Mouse (Mus musculus) spleen, adult 2 months (tissue): Measurements from ENCODE around the gene Hbb-bh1. TPM values are rescaled to one million over a fixed set of nuclear protein-coding genes. Genes with fewer than 3 reads are reported as not detected.
"Not testable (repeated sequence)": the region's sequence is repeated elsewhere in the genome, so short reads cannot be mapped to it uniquely, and the experiment has no call there.

ENCODE experiments used
- DNase-seq, 2 experiments: peaks; one replicate each; pipeline versions ENCODE4 v3.0.0 to v3.0.0-alpha.2; 2012 to 2021; ENCODE audit warnings: low spot score in 2 of 2, low read depth in 1 of 2
- H3K27ac ChIP-seq: fragments of 200-500 bp; 2 replicates; pipeline ENCODE4 v1.5.1; 2012; ENCODE audit warnings: low read length, inconsistent platforms; ENCODE audit not compliant: insufficient read depth
- H3K27me3 ChIP-seq: fragments of 200-500 bp; 2 replicates; pipeline ENCODE4 v1.6.1; 2012; ENCODE audit warnings: mild to moderate bottlenecking, moderate library complexity, low read length, inconsistent platforms; ENCODE audit not compliant: control insufficient read depth, insufficient read depth
- H3K36me3 ChIP-seq: fragments of 200-500 bp; 2 replicates; pipeline ENCODE4 v1.6.1; 2012; ENCODE audit warnings: mild to moderate bottlenecking, low read length, inconsistent platforms; ENCODE audit not compliant: control insufficient read depth, insufficient read depth
- H3K4me1 ChIP-seq: fragments of 200-500 bp; 2 replicates; pipeline ENCODE4 v1.6.1; 2011; ENCODE audit warnings: inconsistent platforms; ENCODE audit not compliant: control insufficient read depth, insufficient read depth, insufficient read length
- H3K4me3 ChIP-seq: fragments of 200-500 bp; 2 replicates; pipeline ENCODE4 v1.5.1; 2011; ENCODE audit warnings: mild to moderate bottlenecking, inconsistent platforms; ENCODE audit not compliant: insufficient read depth, insufficient read length; ENCODE audit errors: extremely low read depth
- CTCF ChIP-seq: fragments of 200-500 bp; IDR thresholded peaks from 2 replicates; pipeline ENCODE4 v1.5.1; 2011; ENCODE audit warnings: mild to moderate bottlenecking, inconsistent platforms; ENCODE audit not compliant: insufficient read depth, insufficient read length, insufficient replicate concordance; ENCODE audit errors: extremely low read depth
- POLR2A ChIP-seq: fragments of 200-500 bp; IDR thresholded peaks from 2 replicates; pipeline ENCODE4 v1.6.1; 2011; ENCODE audit warnings: low read depth, low read length, inconsistent platforms
- WGBS: fragments of 180-500 bp; shearing (Covaris S2); methylation state at CpG from one replicate; pipeline ENCODE4 v1.1.7; 2018; 5-methylcytosine and 5-hydroxymethylcytosine counted together
- polyA plus RNA-seq: library from polyadenylated mRNA; depleted of rRNA; stranded (reverse); fragments of >200 nt; gene quantifications from 2 replicates; pipeline ENCODE4 v1.2.3, GENCODE M21; 2012

Hbb-bh1 gene
- polyA plus RNA-seq, 1 experiment: 0.15 TPM

DNA sequence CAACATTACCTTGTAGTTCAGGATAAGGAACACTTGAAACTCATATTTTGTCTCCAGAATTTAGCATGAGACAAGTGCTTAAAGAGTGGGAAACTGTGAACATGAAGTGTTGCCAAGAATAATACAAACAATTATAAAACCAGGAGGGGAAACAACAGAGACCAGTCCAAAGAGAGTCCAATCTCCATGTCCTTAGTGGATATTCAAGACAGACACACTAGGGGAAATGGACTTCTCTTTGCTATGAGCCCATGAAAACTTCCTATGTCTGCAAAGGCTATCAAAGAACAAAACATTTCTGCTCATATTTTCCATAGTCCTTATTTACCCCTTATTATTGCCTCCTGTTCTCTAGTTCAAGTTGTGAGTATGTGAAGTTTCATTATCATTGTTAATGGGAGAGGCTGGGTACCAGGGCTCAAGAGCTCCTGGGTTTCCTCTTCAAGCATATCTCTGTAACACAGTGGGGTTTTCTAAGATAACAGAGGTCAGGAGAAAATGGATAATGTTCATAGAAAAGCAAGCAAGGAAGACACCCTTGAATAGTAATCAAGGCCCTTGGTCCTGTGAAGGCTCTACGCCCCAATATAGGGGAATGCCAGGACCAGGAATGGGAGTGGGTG, 31.6 kb downstream of the Hbb-bh1 start:
- peaks cover 10% of the 10 kb centered on the region for H3K4me1 ChIP-seq
- no peak for TF ChIP-seq CTCF
- TF ChIP-seq POLR2A: no peak
- WGBS: 89% methylated on average over 1 of the region's 1 CpGs
- no peak for DNase-seq
- no peaks in the 10 kb centered on the region for H3K36me3 ChIP-seq
- no peak overlapping the region for H3K27ac ChIP-seq
- no peaks in the 10 kb centered on the region for H3K27me3 ChIP-seq
- no peak overlapping the region; the same call in 1 of the 2 replicates for H3K4me3 ChIP-seq

DNA sequence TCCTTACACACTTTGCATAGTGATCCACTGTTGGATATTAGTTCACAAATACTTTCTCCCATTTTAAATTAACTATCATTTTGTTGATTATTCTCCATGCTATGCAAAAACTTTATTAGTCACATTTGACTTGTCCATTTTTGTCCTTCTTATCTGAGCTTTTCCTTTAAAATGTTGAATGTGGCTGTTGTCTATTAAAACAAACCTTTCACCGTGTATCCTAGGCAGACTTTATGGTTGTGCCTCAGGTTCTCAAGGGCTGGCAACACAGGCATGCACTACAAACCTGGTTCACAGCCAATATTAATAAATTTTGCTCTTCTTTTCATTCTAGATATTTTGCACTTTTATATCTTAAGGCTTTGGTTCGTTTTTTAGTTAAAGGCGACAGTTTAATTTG, 32.2 kb downstream of the Hbb-bh1 start:
- TF ChIP-seq POLR2A (no peak), CTCF (no peak)
- Histone ChIP-seq H3K4me1 (peaks cover 10% of the 10 kb centered on the region), H3K4me3 (no peak overlapping the region), H3K27ac (no peak overlapping the region), H3K36me3 (no peaks in the 10 kb centered on the region), H3K27me3 (no peaks in the 10 kb centered on the region)
- WGBS: 88% methylated on average over 3 of the region's 3 CpGs
- DNase-seq: no peak

DNA sequence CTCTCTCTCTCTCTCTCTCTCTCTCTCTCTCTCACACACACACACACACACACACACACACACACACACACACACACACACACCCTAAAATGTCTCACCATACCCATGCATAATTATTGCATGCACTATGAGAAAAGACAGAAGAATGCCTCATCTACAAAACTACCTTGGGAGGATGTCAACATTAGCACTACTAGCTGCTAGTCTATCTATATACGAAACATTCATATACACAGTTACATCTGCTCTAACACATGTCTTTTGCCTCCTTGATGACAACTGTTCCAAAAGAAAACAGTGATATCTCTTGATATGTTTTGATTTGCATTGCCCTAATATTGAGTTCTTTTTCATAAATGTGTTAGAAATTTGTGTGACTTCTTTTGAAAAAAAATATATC, 32.7 kb downstream of the Hbb-bh1 start:
- no peaks in the 10 kb centered on the region for H3K27me3 ChIP-seq
- peaks cover 8% of the 10 kb centered on the region for H3K4me1 ChIP-seq
- H3K27ac ChIP-seq: no peak overlapping the region
- 77% methylated on average over 1 of the region's 1 CpGs for WGBS
- no peak overlapping the region for H3K4me3 ChIP-seq
- TF ChIP-seq POLR2A (no peak), CTCF (no peak)
- H3K36me3 ChIP-seq: no peaks in the 10 kb centered on the region
- no peak for DNase-seq

DNA sequence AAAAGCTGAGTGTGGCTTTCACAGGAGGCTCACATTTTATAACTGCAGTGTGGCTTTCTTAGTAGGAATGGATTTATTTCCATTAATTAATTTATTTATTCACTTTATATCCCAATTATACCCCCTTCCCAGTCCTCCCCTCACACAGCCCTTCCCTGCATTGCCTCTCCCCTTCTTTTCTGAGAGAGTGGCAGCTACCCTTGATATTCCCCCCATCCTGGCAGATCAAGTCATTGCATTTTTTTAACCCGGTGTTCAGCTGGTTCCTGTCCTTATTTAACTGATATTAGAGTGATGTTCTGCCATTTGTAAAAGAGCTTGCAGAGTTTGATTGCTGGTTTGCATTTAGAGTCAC, 33.2 kb downstream of the Hbb-bh1 start:
- no peak overlapping the region for H3K27ac ChIP-seq
- no peaks in the 10 kb centered on the region for H3K27me3 ChIP-seq
- no peak for DNase-seq
- TF ChIP-seq CTCF (no peak), POLR2A (no peak)
- no peaks in the 10 kb centered on the region for H3K36me3 ChIP-seq
- peaks cover 6% of the 10 kb centered on the region for H3K4me1 ChIP-seq
- H3K4me3 ChIP-seq: no peak overlapping the region
- 40% methylated on average over 1 of the region's 1 CpGs for WGBS

DNA sequence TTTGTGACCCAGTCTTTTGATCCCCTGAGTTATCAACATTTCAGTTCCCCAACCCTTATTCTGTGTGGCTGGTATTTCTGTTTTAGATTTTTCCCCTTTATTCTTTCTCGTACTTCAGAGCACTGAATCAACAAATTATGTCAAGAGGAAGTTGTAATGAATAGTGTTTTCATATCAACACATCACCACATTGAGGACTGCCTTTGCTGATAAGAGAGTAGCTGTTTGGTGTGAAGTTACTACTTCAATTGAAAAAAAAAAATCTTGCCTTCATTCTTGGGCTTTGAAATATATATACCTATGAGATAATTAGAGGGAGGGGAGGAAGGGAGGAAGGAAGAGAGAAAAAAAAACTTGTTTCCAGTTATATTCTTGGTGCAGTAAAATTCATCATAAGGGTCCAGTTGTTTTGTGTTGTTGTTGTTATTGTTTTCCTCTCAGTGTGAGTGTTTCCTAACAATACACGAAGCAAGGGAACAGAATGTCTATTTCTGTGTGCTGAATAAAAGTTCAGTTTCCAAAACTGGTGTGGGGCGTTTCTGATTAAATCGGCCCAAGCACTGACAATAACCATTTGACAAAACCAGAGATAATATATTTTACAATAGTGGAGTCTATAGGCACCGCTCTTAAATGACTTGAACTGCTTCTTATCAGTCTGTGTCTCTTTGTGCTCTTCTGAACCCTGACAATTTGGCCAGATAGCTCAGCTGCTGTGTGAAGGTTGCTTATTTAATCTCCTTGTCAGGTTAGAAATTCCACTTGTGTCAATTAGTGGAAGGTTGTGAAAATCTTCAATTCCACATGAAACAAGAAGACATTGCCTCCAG, 33.8 kb downstream of the Hbb-bh1 start:
- DNase-seq: no peak
- TF ChIP-seq CTCF: no peak
- no peak for TF ChIP-seq POLR2A
- H3K4me1 ChIP-seq: peaks cover 6% of the 10 kb centered on the region
- no peaks in the 10 kb centered on the region for H3K27me3 ChIP-seq
- H3K4me3 ChIP-seq: no peak overlapping the region
- WGBS: 39% methylated on average over 5 of the region's 5 CpGs
- no peaks in the 10 kb centered on the region for H3K36me3 ChIP-seq
- no peak overlapping the region for H3K27ac ChIP-seq

DNA sequence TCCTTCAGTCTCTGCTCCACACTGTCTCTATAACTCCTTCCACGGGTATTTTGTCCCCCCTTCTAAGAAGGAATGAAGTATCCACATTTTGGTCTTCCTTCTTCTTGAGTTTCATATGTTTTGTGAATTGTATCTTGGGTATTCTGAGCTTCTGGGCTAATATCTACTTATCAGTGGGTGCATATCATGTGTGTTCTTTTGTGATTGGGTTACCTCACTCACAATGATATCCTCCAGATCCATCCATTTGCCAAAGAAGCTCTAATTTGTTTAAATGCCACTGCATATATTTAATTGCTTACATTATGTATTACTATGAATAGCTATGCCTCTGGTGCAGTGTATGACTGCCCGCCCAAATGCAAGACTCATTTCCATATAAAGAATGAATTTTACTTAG, 34.8 kb downstream of the Hbb-bh1 start:
- not testable (repeated sequence) for H3K4me3 ChIP-seq, H3K4me1 ChIP-seq, H3K27me3 ChIP-seq, H3K27ac ChIP-seq, DNase-seq, H3K36me3 ChIP-seq
- 80% methylated on average over 2 of the region's 2 CpGs for WGBS

DNA sequence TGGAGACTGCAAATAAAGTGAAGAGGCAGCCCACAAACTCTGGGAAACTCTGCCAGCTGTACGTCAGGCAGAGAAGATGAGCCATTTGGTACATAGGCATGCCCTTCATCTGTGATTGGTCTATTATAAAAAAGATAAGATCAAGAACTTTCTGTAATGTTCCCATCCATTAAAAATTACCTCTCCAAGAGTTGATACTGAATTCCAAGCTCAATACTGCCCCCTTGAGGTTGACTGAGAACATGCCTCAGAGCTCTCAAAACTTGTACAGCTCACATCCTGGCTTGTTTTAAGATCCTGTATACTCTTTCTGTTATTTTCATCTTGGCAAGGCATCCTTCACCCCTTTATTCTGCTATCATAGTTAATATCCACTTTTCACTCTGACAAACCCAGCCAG, 36.1 kb downstream of the Hbb-bh1 start:
- no peak overlapping the region for H3K27ac ChIP-seq
- no peak for DNase-seq
- no peaks in the 10 kb centered on the region for H3K27me3 ChIP-seq
- no peaks in the 10 kb centered on the region for H3K36me3 ChIP-seq
- 71% methylated on average over 1 of the region's 1 CpGs for WGBS
- no peak overlapping the region for H3K4me3 ChIP-seq
- TF ChIP-seq CTCF: no peak
- no peak for TF ChIP-seq POLR2A
- peaks cover 3% of the 10 kb centered on the region; the same call in 1 of the 2 replicates for H3K4me1 ChIP-seq
